Comparison of ENCODE assay signal across 9 mouse cellular contexts in genomic region chr4:41097381-41097780, GRCm38 (mm10). TPM values are rescaled to one million over a fixed set of nuclear protein-coding genes. Genes with fewer than 3 reads are reported as not detected.
DNase-seq lines count a peak whose midpoint lies in the region; ATAC-seq and TF ChIP-seq lines count a peak whose summit lies in the region.
"Had no signal": no experiment of that assay in that cellular context is flagged by ENCODE, and none has a peak within 500 bp of the region (broad histone marks: within the 10 kb centered on the region; RNA-seq: fewer than 3 reads in every experiment).

No protein-coding gene starts in this region.

- no peak overlapping the region for H3K27ac ChIP-seq in heart, embryonic 14.5 days (replicated peaks in 1 of 2; ENCODE audit: control insufficient read depth in 1 of 2, insufficient read depth in 1 of 2, low read depth in 2 of 2, low read length in 2 of 2)
- H3K27ac ChIP-seq in bone marrow macrophage, adult 2 months (ENCODE audit: insufficient read depth, low read depth, low read length) = no peak overlapping the region
- no peak overlapping the region for H3K27ac ChIP-seq in intestine, postnatal 0 days (ENCODE audit: low read depth, low read length)
- H3K27ac ChIP-seq in midbrain, embryonic 13.5 days = no peak overlapping the region

- peaks cover 36 to 38% of the 10 kb centered on the region in 2 experiments for H3K4me1 ChIP-seq in heart, embryonic 14.5 days (ENCODE audit: control insufficient read depth in 2 of 2, insufficient read depth in 2 of 2, low read length in 2 of 2)
- H3K4me1 ChIP-seq in bone marrow macrophage, adult 2 months (ENCODE audit: control insufficient read depth, insufficient read depth, low read length) = no peaks in the 10 kb centered on the region
- H3K4me1 ChIP-seq in intestine, postnatal 0 days (replicated peaks; ENCODE audit: control insufficient read depth, insufficient read depth, low read length) = peaks cover 19% of the 10 kb centered on the region
- H3K4me1 ChIP-seq in midbrain, embryonic 13.5 days (replicated peaks) = peaks cover 13% of the 10 kb centered on the region

- no peak for ATAC-seq in heart, embryonic 14.5 days (ENCODE audit: insufficient number of reproducible peaks, insufficient read depth, low FRiP score, low read depth)
- ATAC-seq in intestine, postnatal 0 days = no peak
- no peak for ATAC-seq in midbrain, embryonic 13.5 days

- H3K36me3 ChIP-seq in heart, embryonic 14.5 days (ENCODE audit: control insufficient read depth, insufficient read depth, low read length) = no peaks in the 10 kb centered on the region
- no peaks in the 10 kb centered on the region for H3K36me3 ChIP-seq in intestine, postnatal 0 days (ENCODE audit: control insufficient read depth, insufficient read depth)
- no peaks in the 10 kb centered on the region for H3K36me3 ChIP-seq in midbrain, embryonic 13.5 days

- 77% methylated on average over 13 of the region's 13 CpGs for WGBS in heart, embryonic 14.5 days
- WGBS in intestine, postnatal 0 days = 48% methylated on average over 13 of the region's 13 CpGs
- WGBS in midbrain, embryonic 13.5 days = 46% methylated on average over 13 of the region's 13 CpGs

- H3K4me2 ChIP-seq in heart, embryonic 14.5 days (ENCODE audit: low read length) = peak overlapping the region; percentile 91
- H3K4me2 ChIP-seq in intestine, postnatal 0 days (replicated peaks; ENCODE audit: low read depth) = peak overlapping the region; percentile 74
- H3K4me2 ChIP-seq in midbrain, embryonic 13.5 days (replicated peaks) = peak overlapping the region; percentile 90

- H3K9ac ChIP-seq in heart, embryonic 14.5 days (ENCODE audit: low read length) = 0 out of 2 replicates have a peak overlapping the region, but pooled peaks have one; percentile 57
- H3K9ac ChIP-seq in intestine, postnatal 0 days (ENCODE audit: low read depth, low read length) = no peak overlapping the region
- H3K9ac ChIP-seq in midbrain, embryonic 13.5 days (replicated peaks) = peak overlapping the region; percentile 65; the same call in 1 of the 2 replicates

- peaks cover 6% of the 10 kb centered on the region; the same call in 1 of the 2 replicates for H3K27me3 ChIP-seq in heart, embryonic 14.5 days (ENCODE audit: control insufficient read depth, insufficient read depth, low read length)
- peaks cover 12% of the 10 kb centered on the region; the same call in 1 of the 2 replicates for H3K27me3 ChIP-seq in intestine, postnatal 0 days (replicated peaks; ENCODE audit: control insufficient read depth, insufficient read depth, low read length)
- H3K27me3 ChIP-seq in midbrain, embryonic 13.5 days = peaks cover 34% of the 10 kb centered on the region

- intact Hi-C loops in heart, postnatal 36 days (cut with DNase I) = no loop called here

- no peak for TF ChIP-seq CTCF in bone marrow macrophage, adult 2 months (IDR thresholded peaks at IDR 0.05; ENCODE audit: low read depth, low read length)
- no peak for TF ChIP-seq CTCF in intestine, postnatal 0 days (IDR thresholded peaks at IDR 0.05; ENCODE audit: low read depth)

- H3K9me3 ChIP-seq in heart, embryonic 14.5 days (ENCODE audit: control insufficient read depth, low read length) = no peaks in the 10 kb centered on the region
- H3K9me3 ChIP-seq in intestine, postnatal 0 days (ENCODE audit: control insufficient read depth) = no peaks in the 10 kb centered on the region
- H3K9me3 ChIP-seq in midbrain, embryonic 13.5 days = no peaks in the 10 kb centered on the region

- no peak for TF ChIP-seq POLR2A in bone marrow macrophage, adult 2 months (IDR thresholded peaks at IDR 0.05; ENCODE audit: borderline replicate concordance, low read depth, low read length)

- no peak for DNase-seq in heart, postnatal 36 days
- no peak for DNase-seq in c-Kit-positive CD71-positive TER-119-positive erythroid progenitor cells, embryonic 14.5 days (ENCODE audit: low spot score)
- DNase-seq in layer of hippocampus, postnatal 25 days (ENCODE audit: extremely low spot score in 1 of 2, low spot score in 1 of 2) = no peak
- no peak for DNase-seq in ovary, postnatal 14 days (ENCODE audit: low spot score)

- no peak overlapping the region for H3K4me3 ChIP-seq in heart, embryonic 14.5 days (ENCODE audit: control insufficient read depth in 1 of 2, insufficient read depth in 1 of 2, low read depth in 1 of 2, low read length in 2 of 2)
- H3K4me3 ChIP-seq in bone marrow macrophage, adult 2 months (ENCODE audit: insufficient read depth, low read length) = peak overlapping the region; percentile 4
- H3K4me3 ChIP-seq in intestine, postnatal 0 days (ENCODE audit: low read depth, low read length) = peak overlapping the region; percentile 33
- peak overlapping the region; percentile 48; the same call in 1 of the 2 replicates for H3K4me3 ChIP-seq in midbrain, embryonic 13.5 days (replicated peaks)

RNA-seq across cellular contexts. Expression of gene Aqp3, which starts 0.6 kb away (rescaled TPM):
- polyA plus RNA-seq in heart, embryonic 14.5 days (2014; fragmentation: Nextera tagmentation; extraction: Ambion mirVana) = 0.19 and 0.55 TPM in 2 replicates
- total RNA-seq in heart, postnatal 36 days (2021) = not detected
- not detected in 2 replicates for polyA plus RNA-seq in bone marrow macrophage, adult 2 months (2012; ENCODE audit: insufficient read depth, insufficient read length, missing spikeins)
- 4.1 and 7.4 TPM in 2 replicates for polyA plus RNA-seq in intestine, postnatal 0 days (2015; fragmentation: Nextera tagmentation; extraction: Ambion mirVana)
- polyA plus RNA-seq in midbrain, embryonic 13.5 days (2015; fragmentation: Nextera tagmentation; extraction: Ambion mirVana) = 0.08 and 0.18 TPM in 2 replicates
- not detected for total RNA-seq in layer of hippocampus, postnatal 25 days (2021)

RNA-seq across cellular contexts. Expression of gene Nol6, which starts 26.9 kb away (rescaled TPM):
- 12.4 and 14.6 TPM in 2 replicates for polyA plus RNA-seq in heart, embryonic 14.5 days (2014; fragmentation: Nextera tagmentation; extraction: Ambion mirVana)
- 10 to 100 TPM; 14.8 to 15.8 TPM for total RNA-seq in heart, postnatal 36 days (2021)
- polyA plus RNA-seq in bone marrow macrophage, adult 2 months (2012; ENCODE audit: insufficient read depth, insufficient read length, missing spikeins) = 11.8 and 12.6 TPM in 2 replicates
- polyA plus RNA-seq in intestine, postnatal 0 days (2015; fragmentation: Nextera tagmentation; extraction: Ambion mirVana) = 7.7 and 8.4 TPM in 2 replicates
- 28.1 and 28.7 TPM in 2 replicates for polyA plus RNA-seq in midbrain, embryonic 13.5 days (2015; fragmentation: Nextera tagmentation; extraction: Ambion mirVana)
- 100 to 1,000 TPM; 101 to 103 TPM for total RNA-seq in layer of hippocampus, postnatal 25 days (2021)

RNA-seq across cellular contexts. Expression of gene Ube2r2, which starts 38.2 kb away (rescaled TPM):
- 82.8 and 86.8 TPM in 2 replicates for polyA plus RNA-seq in heart, embryonic 14.5 days (2014; fragmentation: Nextera tagmentation; extraction: Ambion mirVana)
- total RNA-seq in heart, postnatal 36 days (2021) = 100 to 1,000 TPM; 136 to 137 TPM
- polyA plus RNA-seq in bone marrow macrophage, adult 2 months (2012; ENCODE audit: insufficient read depth, insufficient read length, missing spikeins) = 129 and 135 TPM in 2 replicates
- polyA plus RNA-seq in intestine, postnatal 0 days (2015; fragmentation: Nextera tagmentation; extraction: Ambion mirVana) = 64.5 and 67.9 TPM in 2 replicates
- polyA plus RNA-seq in midbrain, embryonic 13.5 days (2015; fragmentation: Nextera tagmentation; extraction: Ambion mirVana) = 76.5 and 87.8 TPM in 2 replicates
- 10 to 100 TPM; 76.4 to 77.5 TPM for total RNA-seq in layer of hippocampus, postnatal 25 days (2021)

RNA-seq across cellular contexts. Expression of gene Aqp7, which starts 49.4 kb away (rescaled TPM):
- polyA plus RNA-seq in heart, embryonic 14.5 days (2014; fragmentation: Nextera tagmentation; extraction: Ambion mirVana) = 0.32 TPM in 1 of 2 replicates, not detected in the other
- total RNA-seq in heart, postnatal 36 days (2021) = 10 to 100 TPM; 30.2 to 49.0 TPM
- not detected in 2 replicates for polyA plus RNA-seq in bone marrow macrophage, adult 2 months (2012; ENCODE audit: insufficient read depth, insufficient read length, missing spikeins)
- polyA plus RNA-seq in intestine, postnatal 0 days (2015; fragmentation: Nextera tagmentation; extraction: Ambion mirVana) = 9.9 and 14.1 TPM in 2 replicates
- polyA plus RNA-seq in midbrain, embryonic 13.5 days (2015; fragmentation: Nextera tagmentation; extraction: Ambion mirVana) = 0.15 TPM in 1 of 2 replicates, not detected in the other
- total RNA-seq in layer of hippocampus, postnatal 25 days (2021) = not detected
- total RNA-seq: neutrophil, adult 5-6 weeks had no signal

Comparison
In these comparisons a context has a peak if more than half of its experiments do, and no peak if none do; other contexts are left out.
1. H3K4me3 ChIP-seq: peak in bone marrow macrophage, adult 2 months (single experiment), intestine, postnatal 0 days (single experiment) and midbrain, embryonic 13.5 days (single experiment); none in heart, embryonic 14.5 days (0 of 2).
2. Peak in every context shown above with its lines, with median percentiles within 50 percentile points of each other: H3K4me2 ChIP-seq.